Mouse (Mus musculus) neural tube, embryonic 14.5 days (tissue): ENCODE results near the gene C1s2. TPM values are rescaled to one million over a fixed set of nuclear protein-coding genes. Genes with fewer than 3 reads are reported as not detected.
"Not testable (repeated sequence)": the region's sequence is repeated elsewhere in the genome, so short reads cannot be mapped to it uniquely, and the experiment has no call there.

Experiments
- ATAC-seq: fragments of 200-750 bp; cut with Nextera tagmentation; 2 replicates; pipeline ENCODE4 v1.8.0; 2017; ENCODE audit warnings: low read depth, mild to moderate bottlenecking, moderate TSS enrichment, moderate library complexity
- H3K27ac ChIP-seq: fragments of 300-500 bp; sonication (generic); 2 replicates; pipeline ENCODE4 v1.5.1; 2014; ENCODE audit warnings: low read depth, mild to moderate bottlenecking, control low read depth, low read length, moderate library complexity, mixed read lengths
- H3K27me3 ChIP-seq: fragments of 300-500 bp; sonication (generic); 2 replicates; pipeline ENCODE4 v1.6.1; 2014; ENCODE audit warnings: low read length; ENCODE audit not compliant: control insufficient read depth, insufficient read depth
- H3K36me3 ChIP-seq: fragments of 300-500 bp; sonication (generic); 2 replicates; pipeline ENCODE4 v1.6.1; 2014; ENCODE audit warnings: low read length, mixed read lengths; ENCODE audit not compliant: control insufficient read depth, insufficient read depth
- H3K4me1 ChIP-seq: fragments of 300-500 bp; sonication (generic); 2 replicates; pipeline ENCODE4 v1.6.1; 2014; ENCODE audit warnings: low read length; ENCODE audit not compliant: control insufficient read depth, insufficient read depth
- H3K4me2 ChIP-seq: fragments of 300-500 bp; sonication (generic); 2 replicates; pipeline ENCODE4 v1.6.1; 2014; ENCODE audit warnings: mild to moderate bottlenecking, low read depth, low read length, control low read depth
- H3K4me3 ChIP-seq: fragments of 300-500 bp; sonication (generic); 2 replicates; pipeline ENCODE4 v1.5.1; 2014; ENCODE audit warnings: low read depth, low read length, control low read depth, mixed read lengths
- H3K9ac ChIP-seq: fragments of 300-500 bp; sonication (generic); replicated peaks from 2 replicates; pipeline ENCODE4 v1.6.1; 2014; ENCODE audit warnings: low read depth, mild to moderate bottlenecking, control low read depth, low read length, mixed read lengths
- H3K9me3 ChIP-seq: fragments of 300-500 bp; sonication (generic); 2 replicates; pipeline ENCODE4 v1.6.1; 2016; ENCODE audit warnings: low read length; ENCODE audit not compliant: control insufficient read depth
- WGBS: fragments of 180-500 bp; shearing (Covaris S2); extraction: QIAGEN DNeasy Blood & Tissue Kit; methylation state at CpG from one replicate; pipeline ENCODE4 v1.1.7; 2014; 5-methylcytosine and 5-hydroxymethylcytosine counted together
- polyA plus RNA-seq: library from polyadenylated mRNA; unstranded; fragments of >200 nt; fragmentation: Nextera tagmentation; extraction: Ambion mirVana; gene quantifications from 2 replicates; pipeline ENCODE4 v1.2.1, GENCODE M21; 2014

Gene C1s2
- polyA plus RNA-seq, 1 experiment from 2014 or later: 0.16 TPM

DNA sequence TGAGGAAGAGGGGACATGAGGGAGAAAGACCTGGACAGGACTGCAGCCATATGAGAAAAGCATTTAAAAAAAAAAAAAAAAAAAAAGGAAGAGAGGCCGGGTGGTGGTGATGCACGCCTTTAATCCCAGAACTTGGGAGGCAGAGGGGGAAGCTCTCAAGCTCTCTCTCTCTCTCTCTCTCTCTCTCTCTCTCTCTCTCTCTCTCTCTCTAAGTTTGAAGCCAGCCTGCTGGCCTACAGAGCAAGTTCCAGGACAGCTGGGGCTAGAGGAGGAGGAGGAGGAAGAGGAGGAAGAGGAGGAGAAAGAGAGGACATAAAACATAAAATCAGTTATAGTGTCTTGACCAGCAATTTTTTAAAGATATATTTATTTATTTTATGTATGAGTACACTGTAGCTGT lies 22.2 kb upstream of the C1s2 start:
- H3K4me1 ChIP-seq: no peaks in the 10 kb centered on the region
- H3K9ac ChIP-seq: no peak overlapping the region
- 73% methylated on average over 2 of the region's 2 CpGs for WGBS
- no peaks in the 10 kb centered on the region for H3K9me3 ChIP-seq
- H3K27ac ChIP-seq: no peak overlapping the region
- no peaks in the 10 kb centered on the region for H3K27me3 ChIP-seq
- no peak for ATAC-seq
- H3K4me3 ChIP-seq: no peak overlapping the region
- H3K36me3 ChIP-seq: no peaks in the 10 kb centered on the region
- no peak overlapping the region for H3K4me2 ChIP-seq

DNA sequence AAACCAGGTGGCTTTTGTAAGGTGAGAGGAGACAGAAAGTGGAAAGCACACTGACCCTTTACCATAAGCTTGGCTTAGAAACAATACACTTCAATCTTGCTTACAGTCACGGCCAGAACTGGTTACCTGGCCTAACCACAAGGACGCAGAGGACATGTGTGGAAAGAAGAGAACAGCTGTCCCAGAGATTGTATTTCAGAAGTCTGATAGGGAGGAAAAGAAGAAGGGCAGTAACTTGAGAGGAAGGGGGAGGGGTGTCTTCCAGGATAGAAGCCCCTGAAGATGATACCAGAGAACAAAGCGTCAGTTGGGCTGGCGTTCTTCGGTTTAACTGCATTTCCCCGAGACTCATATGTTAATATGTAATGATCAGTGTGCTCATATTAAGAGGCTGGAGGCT lies 20.0 kb upstream of the C1s2 start:
- no peak overlapping the region for H3K4me3 ChIP-seq
- no peak for ATAC-seq
- H3K9me3 ChIP-seq: no peaks in the 10 kb centered on the region
- WGBS: 77% methylated on average over 6 of the region's 6 CpGs
- no peak overlapping the region for H3K9ac ChIP-seq
- no peaks in the 10 kb centered on the region for H3K36me3 ChIP-seq
- H3K27ac ChIP-seq: no peak overlapping the region
- H3K27me3 ChIP-seq: no peaks in the 10 kb centered on the region
- H3K4me1 ChIP-seq: no peaks in the 10 kb centered on the region
- H3K4me2 ChIP-seq: no peak overlapping the region

DNA sequence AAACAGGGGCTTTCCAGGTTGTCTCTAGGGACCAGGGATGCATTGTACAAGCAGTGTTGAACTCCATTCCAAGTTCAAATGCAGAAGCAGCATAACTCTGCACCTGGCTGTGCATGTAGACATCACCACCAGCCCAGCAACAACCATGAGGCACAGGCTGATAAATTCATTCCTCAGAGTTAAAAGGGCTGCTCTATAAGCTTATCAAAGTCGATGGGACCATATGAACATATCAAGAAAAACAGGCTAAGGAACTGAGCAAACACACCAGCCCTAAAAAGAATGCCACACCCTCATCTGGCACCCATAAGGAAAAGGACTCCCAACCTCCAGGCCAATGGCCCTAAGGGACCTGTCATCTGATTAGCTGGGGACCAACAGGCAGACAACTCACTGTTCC lies 10.5 kb upstream of the C1s2 start:
- Histone ChIP-seq H3K36me3 (no peaks in the 10 kb centered on the region), H3K27me3 (no peaks in the 10 kb centered on the region), H3K9ac (no peak overlapping the region), H3K9me3 (no peaks in the 10 kb centered on the region), H3K4me2 (no peak overlapping the region), H3K4me3 (no peak overlapping the region), H3K4me1 (no peaks in the 10 kb centered on the region), H3K27ac (no peak overlapping the region)
- 63% methylated on average over 1 of the region's 1 CpGs for WGBS
- no peak for ATAC-seq

DNA sequence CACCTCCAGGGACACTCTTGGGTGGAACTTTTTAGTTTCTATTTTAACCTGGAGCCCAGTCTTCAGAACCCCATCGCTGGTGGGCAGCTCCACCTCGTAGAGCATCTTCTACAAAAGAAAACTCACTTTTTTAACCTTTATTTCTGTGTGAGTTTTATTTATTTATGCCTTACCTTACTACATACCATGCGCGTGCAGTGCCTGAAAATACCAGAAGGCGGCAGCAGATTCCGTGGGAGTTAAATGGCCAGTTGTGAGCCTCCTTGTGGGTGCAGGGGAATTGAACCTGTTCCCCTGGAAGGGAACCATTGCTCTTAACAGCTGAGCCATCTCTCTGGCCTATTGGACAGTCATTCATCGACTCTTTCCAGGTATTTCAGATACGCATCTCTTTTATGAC lies 5.1 kb upstream of the C1s2 start:
- Histone ChIP-seq H3K9ac (no peak overlapping the region), H3K27ac (no peak overlapping the region), H3K9me3 (no peaks in the 10 kb centered on the region), H3K4me3 (no peak overlapping the region), H3K4me1 (no peaks in the 10 kb centered on the region), H3K27me3 (no peaks in the 10 kb centered on the region), H3K36me3 (no peaks in the 10 kb centered on the region), H3K4me2 (no peak overlapping the region)
- no peak for ATAC-seq
- 42% methylated on average over 8 of the region's 8 CpGs for WGBS

DNA sequence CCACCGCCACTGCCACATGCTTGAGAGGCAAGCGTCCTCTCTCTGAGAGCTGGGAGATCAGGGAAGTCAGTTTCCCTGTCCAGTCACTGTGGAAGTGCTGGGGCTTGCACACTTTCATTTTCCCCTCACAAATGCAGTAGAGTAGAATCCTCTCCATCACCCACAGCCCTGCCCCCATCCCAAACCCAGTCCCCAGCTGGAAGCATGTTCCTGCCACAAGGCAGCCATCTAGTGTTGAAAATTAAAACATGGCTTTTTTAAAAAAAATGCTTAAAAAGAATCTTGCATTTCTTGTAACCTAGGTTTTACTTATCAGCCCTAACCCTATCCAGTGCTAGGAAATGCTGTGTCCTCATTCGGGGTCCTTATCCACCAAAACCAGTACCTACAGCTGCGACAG lies 4.2 kb upstream of the C1s2 start:
- H3K4me3 ChIP-seq: no peak overlapping the region
- no peaks in the 10 kb centered on the region for H3K27me3 ChIP-seq
- H3K27ac ChIP-seq: no peak overlapping the region
- no peak overlapping the region for H3K4me2 ChIP-seq
- no peaks in the 10 kb centered on the region for H3K36me3 ChIP-seq
- ATAC-seq: no peak
- H3K4me1 ChIP-seq: no peaks in the 10 kb centered on the region
- no peaks in the 10 kb centered on the region for H3K9me3 ChIP-seq
- WGBS: 91% methylated on average over 4 of the region's 4 CpGs
- H3K9ac ChIP-seq: no peak overlapping the region

DNA sequence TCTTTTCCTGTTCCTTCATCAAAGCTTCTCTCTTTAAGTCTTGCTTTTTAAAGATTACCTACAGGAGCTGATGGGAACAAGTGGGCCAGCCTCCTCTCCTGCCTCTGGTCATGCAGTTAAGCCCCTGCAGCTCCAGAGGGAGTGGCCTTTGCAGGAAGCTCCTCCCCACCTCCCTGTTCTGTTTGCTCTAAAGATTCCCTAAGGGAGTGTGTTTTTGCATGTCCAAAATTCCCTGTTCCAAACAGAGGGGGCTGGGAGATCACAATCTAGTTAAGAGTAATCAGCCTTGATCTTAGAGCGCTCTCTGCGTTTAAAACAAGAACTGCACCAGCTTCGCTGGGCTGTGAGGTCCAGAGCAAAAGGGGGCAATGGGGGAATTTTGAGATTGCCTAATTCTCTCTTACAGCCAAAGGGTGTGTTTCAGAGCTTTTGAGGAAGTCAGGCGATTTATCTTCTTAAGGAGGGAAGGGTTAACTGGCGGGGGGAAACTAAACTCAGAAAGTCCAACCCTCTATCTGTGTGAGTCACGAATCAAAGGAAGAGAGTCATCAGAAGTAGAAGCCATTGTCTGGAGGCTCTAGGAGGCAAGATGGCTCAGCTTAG lies 1.1 kb upstream of the C1s2 start:
- not testable (repeated sequence) for H3K4me2 ChIP-seq, H3K9me3 ChIP-seq, H3K27ac ChIP-seq, H3K36me3 ChIP-seq, H3K4me1 ChIP-seq, H3K4me3 ChIP-seq, H3K9ac ChIP-seq, ATAC-seq, H3K27me3 ChIP-seq
- 47% methylated on average over 6 of the region's 6 CpGs for WGBS

DNA sequence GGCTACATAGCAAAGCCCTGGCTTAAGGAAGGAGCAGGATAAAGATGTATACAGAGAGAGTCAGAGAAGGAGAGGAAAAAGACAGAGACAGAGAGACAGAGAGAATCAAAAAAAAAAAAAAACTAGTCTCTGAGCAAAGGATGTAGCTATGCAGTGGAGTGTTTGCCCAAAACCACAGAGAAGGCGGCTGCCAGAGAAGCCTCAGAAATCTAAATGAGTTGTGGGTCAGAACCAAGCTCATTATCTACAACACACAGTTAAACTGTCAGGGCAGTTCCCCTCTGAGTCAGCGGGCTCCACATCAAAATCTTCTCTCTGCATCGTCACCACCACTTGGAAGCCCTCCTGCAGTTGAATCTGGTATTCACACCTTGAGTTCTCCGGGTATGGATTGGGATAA lies 5.1 kb downstream of the C1s2 start:
- Histone ChIP-seq H3K27ac (no peak overlapping the region), H3K9ac (no peak overlapping the region), H3K9me3 (no peaks in the 10 kb centered on the region), H3K4me3 (no peak overlapping the region), H3K36me3 (no peaks in the 10 kb centered on the region), H3K27me3 (no peaks in the 10 kb centered on the region), H3K4me2 (no peak overlapping the region), H3K4me1 (no peaks in the 10 kb centered on the region)
- no peak for ATAC-seq
- 82% methylated on average over 4 of the region's 4 CpGs for WGBS

DNA sequence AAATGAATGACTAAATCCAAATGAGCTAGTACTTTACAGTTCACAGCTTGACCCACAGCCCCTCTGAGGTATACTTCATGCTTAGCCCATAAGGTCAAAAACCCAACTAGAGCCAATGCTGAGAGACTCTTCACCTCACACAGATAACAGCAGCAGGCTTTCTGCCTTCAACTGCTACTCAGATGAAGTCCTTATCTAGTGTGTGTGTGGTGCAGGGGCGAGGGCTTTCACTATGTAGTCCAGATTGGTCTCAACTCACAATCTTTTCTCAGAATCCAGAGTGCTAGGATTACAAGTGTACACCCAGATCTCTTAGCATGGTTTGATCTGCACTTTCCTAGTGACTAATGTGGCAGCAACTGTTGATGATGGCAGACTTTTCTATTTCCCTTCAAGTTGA lies 9.7 kb downstream of the C1s2 start:
- H3K27ac ChIP-seq, H3K4me2 ChIP-seq, H3K27me3 ChIP-seq, ATAC-seq, H3K4me1 ChIP-seq, H3K9ac ChIP-seq, H3K4me3 ChIP-seq, H3K36me3 ChIP-seq, H3K9me3 ChIP-seq: not testable (repeated sequence)
- WGBS: 48% methylated on average over 1 of the region's 1 CpGs

DNA sequence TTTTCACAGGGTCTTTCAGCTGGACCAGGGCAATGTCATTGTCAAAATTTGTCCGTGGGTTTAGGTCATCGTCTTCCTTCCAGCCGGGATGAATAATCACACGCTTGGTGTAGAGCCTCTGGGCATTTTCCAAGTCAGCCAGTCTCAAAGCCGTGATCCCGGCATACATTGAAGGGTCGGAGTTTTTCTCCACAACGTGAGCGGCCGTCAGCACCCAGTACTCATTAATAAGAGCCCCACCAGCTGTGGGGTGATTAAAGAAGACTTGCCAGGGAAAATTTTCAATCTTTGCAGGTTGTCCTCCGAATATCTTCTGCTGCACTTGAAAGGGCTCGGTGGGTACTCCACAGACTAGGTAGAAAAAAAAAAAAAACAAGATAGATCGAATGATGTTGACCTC lies 10.3 kb downstream of the C1s2 start:
- ATAC-seq: no peak
- WGBS: 91% methylated on average over 13 of the region's 13 CpGs
- no peak overlapping the region for H3K27ac ChIP-seq
- no peak overlapping the region for H3K4me2 ChIP-seq
- no peaks in the 10 kb centered on the region for H3K9me3 ChIP-seq
- H3K27me3 ChIP-seq: no peaks in the 10 kb centered on the region
- H3K36me3 ChIP-seq: no peaks in the 10 kb centered on the region
- H3K9ac ChIP-seq: no peak overlapping the region
- H3K4me1 ChIP-seq: no peaks in the 10 kb centered on the region
- no peak overlapping the region for H3K4me3 ChIP-seq

DNA sequence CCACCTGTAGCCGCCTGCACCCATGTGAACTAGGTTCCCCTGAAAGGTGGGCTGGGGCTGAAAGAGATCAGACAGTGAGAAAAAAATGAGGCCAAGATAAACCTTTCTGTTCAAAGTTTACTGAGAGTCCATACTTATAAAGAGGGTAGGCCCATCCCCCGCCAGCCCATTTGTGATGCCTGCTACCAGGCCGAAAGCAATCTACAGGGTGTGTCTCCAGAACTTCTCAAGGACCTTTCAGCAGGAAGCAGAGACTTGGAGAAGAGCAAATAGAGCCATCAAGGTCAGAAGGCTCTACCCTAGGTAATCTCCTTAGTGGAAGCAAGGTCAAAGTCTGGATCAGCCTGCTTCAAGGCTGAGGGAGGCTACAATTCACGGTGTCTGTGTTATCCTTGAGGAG lies 33.9 kb downstream of the C1s2 start:
- Histone ChIP-seq H3K4me2 (no peak overlapping the region), H3K27me3 (no peaks in the 10 kb centered on the region), H3K9ac (no peak overlapping the region), H3K4me3 (no peak overlapping the region), H3K4me1 (no peaks in the 10 kb centered on the region), H3K27ac (no peak overlapping the region), H3K36me3 (no peaks in the 10 kb centered on the region), H3K9me3 (no peaks in the 10 kb centered on the region; the same call in 1 of the 2 replicates)
- no peak for ATAC-seq
- WGBS: 95% methylated on average over 4 of the region's 4 CpGs
